Mouse (Mus musculus): ENCODE measurements around the gene Ogn. TPM values are rescaled to one million over a fixed set of nuclear protein-coding genes. Genes with fewer than 3 reads are reported as not detected.

The Ogn gene
- polyA plus RNA-seq (2012; rRNA removed; ENCODE audit: low replicate concordance): 0.30 and 0.92 TPM in 2 replicates

DNA sequence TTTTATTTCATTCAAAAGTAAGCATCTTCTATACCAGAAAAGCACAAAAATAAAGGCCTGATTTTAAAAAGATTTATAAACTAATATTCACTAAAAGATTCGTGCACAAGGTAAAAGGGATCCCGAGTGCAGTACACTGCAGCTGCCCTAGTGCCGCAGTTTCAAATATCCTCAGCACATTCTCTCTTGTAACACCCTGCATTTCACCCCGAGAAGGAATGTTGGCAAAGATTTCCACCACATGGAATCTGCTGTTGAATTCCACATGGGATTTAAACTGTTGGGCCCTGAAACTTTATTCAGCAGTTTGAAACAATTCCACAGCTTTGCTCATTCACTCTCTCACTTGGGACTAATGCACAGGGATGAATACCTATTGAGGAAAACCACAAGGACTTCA is at the start of gene Ogn:
Gene Ogn (plus strand): TSS at position 333 of the 400 bp plus-strand sequence.

DNA sequence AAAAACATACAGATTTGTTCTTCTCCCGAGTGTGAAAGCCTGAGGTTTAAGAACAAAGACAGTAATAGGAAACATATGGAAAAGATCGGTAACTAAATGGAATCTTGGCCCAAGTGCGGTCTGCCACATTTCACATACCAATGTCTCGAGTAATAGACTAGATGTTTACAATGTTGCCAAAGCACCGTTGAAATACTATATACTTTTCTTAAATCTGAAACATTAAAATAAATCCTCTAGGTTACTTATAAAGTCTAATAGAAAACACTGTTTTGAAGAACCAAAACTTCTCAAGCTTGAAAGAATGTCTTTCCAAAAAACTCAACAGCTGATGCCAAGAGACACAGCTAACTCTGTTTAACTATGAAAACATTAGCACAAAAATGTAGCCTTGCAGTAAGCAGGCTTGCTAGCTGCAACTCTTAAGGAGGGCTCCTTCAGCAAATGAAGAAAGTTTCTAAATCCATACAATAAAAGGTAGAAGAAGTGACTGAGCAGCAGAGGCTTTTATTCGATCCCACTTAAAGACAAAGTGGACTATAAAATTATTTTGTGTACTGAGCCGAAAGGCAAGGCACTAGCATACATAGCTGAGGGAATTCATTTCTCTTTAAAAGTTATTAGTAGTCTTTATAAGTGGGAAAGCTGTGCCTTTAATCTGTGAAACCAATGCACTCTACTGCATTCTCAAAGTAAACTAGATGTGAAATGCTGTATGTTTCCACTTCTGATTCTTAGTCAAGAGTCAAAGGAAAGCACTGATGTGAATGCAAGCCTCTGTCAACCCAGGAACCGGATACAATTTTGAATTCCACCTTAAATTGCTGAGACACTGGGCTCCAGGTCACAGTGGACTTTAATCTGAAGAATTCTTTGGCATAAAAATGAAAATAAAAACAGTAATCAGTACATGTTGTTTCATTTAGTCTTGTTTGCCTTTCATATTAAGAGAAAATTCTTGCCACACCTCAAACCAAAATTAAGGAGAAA is 26.0 kb upstream of the Ogn start, which contains the start of gene Omd:
Gene Omd (plus strand): TSS at position 922 of the 990 bp plus-strand sequence.

DNA sequence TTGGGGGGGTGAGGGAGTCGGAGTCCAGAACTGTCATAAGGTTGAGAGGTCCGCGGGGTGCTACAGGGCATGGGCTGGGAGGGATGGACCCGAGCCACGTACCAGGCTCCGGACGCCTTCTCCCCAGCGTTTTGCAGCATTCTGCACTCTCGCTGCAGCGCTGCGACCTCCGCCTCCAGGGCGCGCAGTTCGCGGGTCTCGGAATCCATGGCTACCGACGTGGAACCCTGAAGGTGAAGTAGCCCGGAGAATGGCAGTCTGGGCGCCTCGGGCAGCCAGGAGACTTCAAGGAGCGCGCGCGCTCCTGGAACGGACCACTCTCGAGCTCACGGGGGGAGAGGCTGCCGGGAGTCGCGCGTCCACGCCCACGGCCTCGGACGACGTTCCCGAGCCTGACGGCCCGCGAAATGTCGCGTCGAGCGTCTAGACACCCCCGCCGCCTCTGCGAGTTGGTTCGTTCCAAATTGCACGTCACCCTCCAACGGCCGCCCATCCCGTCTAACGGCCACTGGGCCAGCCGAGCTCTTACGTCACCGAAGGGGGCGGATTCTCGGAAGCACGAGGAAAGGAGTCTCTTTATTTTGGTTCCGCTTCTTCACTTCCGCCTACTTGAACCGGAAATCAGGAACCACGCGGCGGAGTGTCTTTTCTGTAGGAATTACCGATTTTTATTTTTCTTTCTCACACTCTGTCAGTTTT is 44.8 kb downstream of the Ogn start, which contains the start of the genes Cenpp and Nol8:
Gene Cenpp (minus strand): TSS at position 305 of the 699 bp plus-strand sequence.
Gene Nol8 (plus strand): TSS at position 598 of the 699 bp plus-strand sequence.

Other genes starting within 250 kb of the Ogn start
- gene Ippk, start 186.8 kb upstream of the Ogn start, polyA plus RNA-seq (2012; rRNA removed; ENCODE audit: low replicate concordance): 2.2 and 5.4 TPM in 2 replicates
- gene Tes3-ps, start 114.7 kb upstream of the Ogn start, polyA plus RNA-seq (2012; rRNA removed; ENCODE audit: low replicate concordance): not detected in 2 replicates
- gene Ecm2, start 103.2 kb upstream of the Ogn start, polyA plus RNA-seq (2012; rRNA removed; ENCODE audit: low replicate concordance): 0.08 and 0.16 TPM in 2 replicates
- gene Aspn, start 63.6 kb upstream of the Ogn start, polyA plus RNA-seq (2012; rRNA removed; ENCODE audit: low replicate concordance): 0.11 and 0.15 TPM in 2 replicates
- not detected in 2 replicates for gene Omd, start 25.6 kb upstream of the Ogn start, polyA plus RNA-seq (2012; rRNA removed; ENCODE audit: low replicate concordance)
- 0.16 and 0.38 TPM in 2 replicates for gene Cenpp, start 44.7 kb downstream of the Ogn start, polyA plus RNA-seq (2012; rRNA removed; ENCODE audit: low replicate concordance)
- gene Nol8, start 45.0 kb downstream of the Ogn start, polyA plus RNA-seq (2012; rRNA removed; ENCODE audit: low replicate concordance): 0.05 and 0.07 TPM in 2 replicates
- 4.0 and 5.6 TPM in 2 replicates for gene Iars, start 74.1 kb downstream of the Ogn start, polyA plus RNA-seq (2012; rRNA removed; ENCODE audit: low replicate concordance)
- gene Gm30302, start 191.0 kb downstream of the Ogn start, polyA plus RNA-seq (2012; rRNA removed; ENCODE audit: low replicate concordance): not detected in 2 replicates